Mouse (Mus musculus) midbrain, postnatal 0 days (tissue): Measurements from ENCODE around the gene Rbm24. TPM values are rescaled to one million over a fixed set of nuclear protein-coding genes. Genes with fewer than 3 reads are reported as not detected.

Experiments
- ATAC-seq: fragments of 200-750 bp; cut with Nextera tagmentation; 2 replicates; pipeline ENCODE4 v1.8.0; 2017; ENCODE audit warnings: moderate number of reproducible peaks, mild to moderate bottlenecking, moderate TSS enrichment, moderate library complexity; ENCODE audit not compliant: low FRiP score
- DNase-seq: peaks from one replicate; pipeline ENCODE4 v3.0.0-alpha.2; 2015; ENCODE audit warnings: low spot score
- H3K27ac ChIP-seq: fragments of 300-500 bp; sonication (generic); 2 replicates; pipeline ENCODE4 v1.5.1; 2014; ENCODE audit warnings: low read depth, mild to moderate bottlenecking, low read length, mixed read lengths
- H3K27me3 ChIP-seq: fragments of 300-500 bp; sonication (generic); 2 replicates; pipeline ENCODE4 v1.6.1; 2014; ENCODE audit warnings: low read length, control low read depth, mixed read lengths; ENCODE audit not compliant: insufficient read depth
- H3K36me3 ChIP-seq: fragments of 300-500 bp; sonication (generic); 2 replicates; pipeline ENCODE4 v1.6.1; 2014; ENCODE audit warnings: low read length, control low read depth, mixed read lengths; ENCODE audit not compliant: insufficient read depth
- H3K4me1 ChIP-seq: fragments of 300-500 bp; sonication (generic); 2 replicates; pipeline ENCODE4 v1.6.1; 2014; ENCODE audit warnings: mild to moderate bottlenecking, control low read depth, antibody characterized with exemption, low read length, mixed read lengths; ENCODE audit not compliant: insufficient read depth
- H3K4me2 ChIP-seq: fragments of 300-500 bp; sonication (generic); 2 replicates; pipeline ENCODE4 v1.6.1; 2014; ENCODE audit warnings: low read depth, mild to moderate bottlenecking, low read length, mixed read lengths; ENCODE audit not compliant: poor library complexity, severe bottlenecking
- H3K4me3 ChIP-seq: fragments of 300-500 bp; sonication (generic); 2 replicates; pipeline ENCODE4 v1.5.1; 2014; ENCODE audit warnings: low read depth, mild to moderate bottlenecking, low read length, moderate library complexity
- H3K9ac ChIP-seq: fragments of 300-500 bp; sonication (generic); replicated peaks from 2 replicates; pipeline ENCODE4 v1.6.1; 2014; ENCODE audit warnings: mild to moderate bottlenecking, low read length, moderate library complexity, mixed read lengths; ENCODE audit not compliant: poor library complexity, severe bottlenecking
- H3K9me3 ChIP-seq: fragments of 300-500 bp; sonication (generic); 2 replicates; pipeline ENCODE4 v1.6.1; 2016; ENCODE audit warnings: low read length, control low read depth
- CTCF ChIP-seq: IDR thresholded peaks from 2 replicates; pipeline ENCODE4 v1.5.1; 2016; ENCODE audit warnings: antibody characterized with exemption, mild to moderate bottlenecking
- WGBS: fragments of 180-500 bp; shearing (Covaris S2); extraction: QIAGEN DNeasy Blood & Tissue Kit; methylation state at CpG from one replicate; pipeline ENCODE4 v1.1.7; 2014; 5-methylcytosine and 5-hydroxymethylcytosine counted together
- polyA plus RNA-seq: library from polyadenylated mRNA; unstranded; fragments of >200 nt; fragmentation: Nextera tagmentation; extraction: Ambion mirVana; gene quantifications from 2 replicates; pipeline ENCODE4 v1.2.1, GENCODE M21; 2015
- total RNA-seq: library from RNA; depleted of rRNA; stranded (reverse); fragments of >200 nt; gene quantifications from 2 replicates; pipeline ENCODE4 v1.2.3, GENCODE M21; 2014

Gene Rbm24
- total and polyA plus RNA-seq, 2 experiments from 2014 or later: 4.0 to 20.1 TPM

DNA sequence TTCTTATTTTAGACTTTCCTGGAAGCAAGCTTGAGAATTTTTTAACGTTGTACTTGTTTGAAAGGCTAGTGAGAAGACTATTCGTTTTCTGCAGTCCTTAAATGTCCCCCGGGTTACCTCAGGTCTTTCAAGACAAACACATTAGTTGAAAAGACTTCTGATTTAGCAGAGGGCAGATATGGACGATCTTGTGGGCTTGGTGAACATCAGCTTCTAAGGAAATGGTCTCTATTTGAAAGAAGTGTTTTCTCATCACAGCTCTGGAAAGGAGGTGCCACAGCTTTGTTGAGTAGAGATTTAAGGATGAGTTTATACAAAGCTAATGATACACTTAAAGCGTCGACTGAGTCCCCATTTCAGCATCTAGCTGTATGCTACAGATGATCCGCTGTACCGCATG lies 6.1 kb downstream of the Rbm24 start:
- H3K27me3 ChIP-seq: no peaks in the 10 kb centered on the region
- WGBS: 90% methylated on average over 8 of the region's 8 CpGs
- ATAC-seq (no peak), DNase-seq (no peak)
- H3K36me3 ChIP-seq: peaks cover 9% of the 10 kb centered on the region
- no peak overlapping the region for H3K27ac ChIP-seq
- H3K9ac ChIP-seq: no peak overlapping the region
- H3K4me1 ChIP-seq: 0 out of 2 replicates have a peak, but pooled peaks cover 3% of the 10 kb centered on the region
- no peak overlapping the region for H3K4me3 ChIP-seq
- TF ChIP-seq CTCF: no peak
- no peaks in the 10 kb centered on the region for H3K9me3 ChIP-seq
- no peak overlapping the region for H3K4me2 ChIP-seq

DNA sequence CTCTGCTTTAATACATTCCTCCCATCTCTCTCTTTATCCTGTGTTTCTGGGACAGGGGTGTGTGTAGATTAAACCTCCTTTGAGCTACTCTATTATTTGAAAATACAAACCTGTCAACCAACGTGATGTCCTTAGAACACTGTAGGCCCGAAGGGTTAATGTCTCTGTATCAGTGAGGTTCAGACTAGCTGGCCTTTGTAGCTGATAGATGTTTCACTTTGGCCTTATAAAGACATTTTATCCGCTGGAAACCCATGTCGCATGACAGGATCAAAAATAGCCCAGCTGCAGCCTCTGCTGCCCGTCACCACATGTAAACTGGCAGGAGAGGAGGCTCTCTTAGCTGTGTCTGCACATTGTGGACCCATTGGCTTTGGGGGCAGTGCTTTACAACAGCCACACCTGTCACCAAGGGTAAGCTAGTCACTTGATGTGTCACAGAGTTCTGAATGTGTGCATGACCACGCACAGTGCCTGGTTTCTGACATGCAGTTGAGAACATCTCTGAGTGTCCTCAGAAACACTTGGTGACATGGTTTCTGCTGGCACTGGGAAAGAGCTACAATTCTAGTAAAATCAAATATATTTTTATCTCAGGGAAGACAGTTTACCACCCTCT lies 8.5 kb downstream of the Rbm24 start:
- H3K4me3 ChIP-seq: no peak overlapping the region
- H3K27ac ChIP-seq: no peak overlapping the region
- no peaks in the 10 kb centered on the region for H3K27me3 ChIP-seq
- no peak for DNase-seq
- H3K9me3 ChIP-seq: no peaks in the 10 kb centered on the region
- peaks cover 15% of the 10 kb centered on the region for H3K36me3 ChIP-seq
- H3K9ac ChIP-seq: no peak overlapping the region
- WGBS: 77% methylated on average over 6 of the region's 6 CpGs
- ATAC-seq: no peak
- no peak for TF ChIP-seq CTCF
- H3K4me2 ChIP-seq: no peak overlapping the region
- H3K4me1 ChIP-seq: no peaks in the 10 kb centered on the region

DNA sequence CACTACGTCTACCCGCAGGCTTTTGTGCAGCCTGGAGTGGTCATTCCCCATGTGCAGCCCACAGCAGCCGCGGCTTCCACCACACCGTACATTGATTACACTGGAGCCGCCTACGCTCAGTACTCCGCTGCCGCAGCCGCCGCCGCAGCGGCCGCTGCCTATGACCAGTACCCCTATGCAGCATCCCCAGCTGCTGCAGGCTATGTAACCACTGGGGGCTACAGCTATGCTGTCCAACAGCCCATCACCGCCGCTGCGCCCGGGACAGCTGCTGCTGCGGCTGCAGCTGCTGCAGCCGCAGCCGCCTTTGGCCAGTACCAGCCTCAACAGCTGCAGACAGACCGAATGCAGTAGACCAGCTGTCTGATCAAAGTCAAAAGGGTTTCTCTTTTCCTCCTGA lies 10.7 kb downstream of the Rbm24 start:
- no peak for ATAC-seq
- TF ChIP-seq CTCF: no peak
- Histone ChIP-seq H3K4me3 (no peak overlapping the region), H3K4me2 (no peak overlapping the region), H3K27me3 (no peaks in the 10 kb centered on the region), H3K4me1 (no peaks in the 10 kb centered on the region; the same call in 1 of the 2 replicates), H3K36me3 (peaks cover 15% of the 10 kb centered on the region), H3K9me3 (no peaks in the 10 kb centered on the region), H3K27ac (no peak overlapping the region), H3K9ac (no peak overlapping the region)
- DNase-seq: no peak
- WGBS: 94% methylated on average over 22 of the region's 22 CpGs

DNA sequence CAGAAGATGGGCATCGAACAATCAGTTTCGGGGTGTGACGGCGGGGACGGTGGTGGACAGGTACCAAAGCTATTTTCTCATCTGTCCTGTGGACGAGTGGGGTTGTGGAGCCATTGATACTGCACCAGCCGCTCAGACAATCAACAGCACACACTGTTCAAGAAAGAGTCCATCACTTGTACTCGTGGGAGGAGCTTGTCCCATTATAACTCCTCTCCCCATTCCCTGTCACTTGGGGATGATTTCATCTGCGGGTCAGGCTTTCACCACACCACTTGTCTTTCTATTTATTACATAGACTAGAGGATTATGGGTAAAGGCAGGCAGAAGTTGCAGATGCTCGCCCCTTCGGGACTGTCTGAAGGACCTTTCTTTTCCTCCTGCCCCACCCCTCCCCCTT lies 11.6 kb downstream of the Rbm24 start:
- no peaks in the 10 kb centered on the region; the same call in 1 of the 2 replicates for H3K4me1 ChIP-seq
- H3K36me3 ChIP-seq: peaks cover 14% of the 10 kb centered on the region
- no peak overlapping the region for H3K9ac ChIP-seq
- H3K27me3 ChIP-seq: no peaks in the 10 kb centered on the region
- H3K4me3 ChIP-seq: no peak overlapping the region
- no peak for ATAC-seq
- no peak for TF ChIP-seq CTCF
- no peak overlapping the region for H3K4me2 ChIP-seq
- no peaks in the 10 kb centered on the region for H3K9me3 ChIP-seq
- no peak overlapping the region for H3K27ac ChIP-seq
- 93% methylated on average over 11 of the region's 11 CpGs for whole genome bisulfite sequencing
- DNase-seq: no peak

DNA sequence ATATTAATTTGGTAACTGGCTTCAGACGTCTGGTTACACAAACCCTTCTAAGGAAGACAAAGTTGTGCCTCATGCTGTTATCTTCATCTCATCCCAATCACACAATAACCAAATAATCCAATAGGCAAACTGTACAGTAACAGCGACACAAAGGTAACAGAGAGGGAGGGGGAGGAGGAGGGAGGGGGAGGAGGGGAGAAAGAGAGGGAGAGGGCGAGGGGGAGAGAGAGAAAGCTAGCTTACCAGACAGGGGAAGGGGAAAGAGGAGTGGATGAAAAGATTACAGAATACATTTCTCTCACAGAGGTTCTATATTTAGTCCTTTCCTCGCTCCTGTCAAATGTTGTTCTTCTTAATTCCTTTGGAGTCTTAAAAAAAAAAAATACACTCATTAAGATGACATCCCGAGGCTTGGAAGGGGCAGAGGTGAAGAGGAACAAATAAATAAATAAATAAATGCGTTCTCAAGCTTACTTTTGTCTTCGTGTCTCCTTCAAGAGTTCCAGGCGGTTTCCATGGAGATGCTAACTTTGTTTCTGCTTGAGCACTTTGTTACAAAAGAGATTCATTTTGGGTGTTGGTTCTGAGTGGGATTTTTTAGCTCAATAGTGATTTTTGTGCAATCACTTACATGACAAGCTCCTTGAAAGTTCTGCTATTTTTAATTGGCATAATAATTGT lies 15.8 kb downstream of the Rbm24 start:
- H3K9ac ChIP-seq: no peak overlapping the region
- no peak overlapping the region for H3K4me3 ChIP-seq
- peaks cover 9% of the 10 kb centered on the region for H3K36me3 ChIP-seq
- H3K4me1 ChIP-seq: no peaks in the 10 kb centered on the region; the same call in 1 of the 2 replicates
- H3K27me3 ChIP-seq: no peaks in the 10 kb centered on the region
- no peaks in the 10 kb centered on the region for H3K9me3 ChIP-seq
- 10% methylated on average over 8 of the region's 8 CpGs for WGBS
- no peak overlapping the region for H3K4me2 ChIP-seq
- DNase-seq (peak; percentile 64), ATAC-seq (no peak)
- no peak for TF ChIP-seq CTCF
- H3K27ac ChIP-seq: no peak overlapping the region

DNA sequence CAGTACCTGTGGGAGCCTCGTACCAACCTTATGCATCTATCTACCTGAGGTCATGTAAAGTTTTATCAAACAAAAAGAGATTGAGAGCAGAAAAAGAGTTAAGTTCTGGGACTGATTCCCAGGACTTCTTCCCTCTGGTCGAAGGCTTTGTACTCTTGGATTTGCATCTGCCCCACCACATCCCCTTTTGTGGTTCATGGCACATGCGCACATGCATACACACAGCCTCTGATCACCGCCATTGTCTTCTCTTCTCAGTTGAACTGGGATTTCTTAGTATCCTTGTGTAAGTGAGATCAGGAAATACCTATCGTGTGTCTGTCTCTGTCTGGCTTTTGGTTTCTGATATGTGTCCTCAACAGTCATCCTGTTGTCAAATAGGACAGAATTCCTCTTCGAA lies 20.7 kb downstream of the Rbm24 start:
- H3K4me3 ChIP-seq: no peak overlapping the region
- no peaks in the 10 kb centered on the region for H3K9me3 ChIP-seq
- H3K36me3 ChIP-seq: no peaks in the 10 kb centered on the region
- TF ChIP-seq CTCF: no peak
- no peak overlapping the region for H3K9ac ChIP-seq
- H3K4me2 ChIP-seq: no peak overlapping the region
- no peak for DNase-seq
- no peaks in the 10 kb centered on the region for H3K4me1 ChIP-seq
- ATAC-seq: no peak
- no peaks in the 10 kb centered on the region for H3K27me3 ChIP-seq
- 77% methylated on average over 6 of the region's 6 CpGs for WGBS
- H3K27ac ChIP-seq: no peak overlapping the region
